Mouse (Mus musculus) spleen, postnatal 4 days (tissue): ENCODE results near the gene Gm5108.

Experiments used
- DNase-seq, 2 experiments: peaks; one replicate each; pipeline ENCODE4 v3.0.0; 2022; ENCODE audit warnings: low spot score in 2 of 2

Gene Gm5108

DNA sequence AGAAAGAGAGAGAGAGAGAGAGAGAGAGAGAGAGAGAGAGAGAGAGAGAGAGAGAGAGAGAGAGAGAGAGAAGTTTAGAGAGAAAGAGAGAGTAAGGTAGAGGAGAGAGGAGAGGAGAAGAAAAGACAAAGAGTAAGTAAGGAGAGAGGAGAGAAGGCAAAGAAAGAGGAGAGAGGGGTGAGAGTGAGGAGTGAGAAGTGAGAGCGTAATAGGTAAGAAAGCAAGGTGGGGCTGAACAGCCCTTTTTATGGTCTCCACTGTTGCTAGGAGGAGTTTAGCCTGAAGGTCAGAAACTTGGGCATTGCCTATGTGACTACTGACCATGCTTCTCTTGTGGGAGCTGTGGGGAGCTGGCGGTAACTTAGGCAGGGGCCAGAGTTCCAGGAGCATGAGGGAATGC is at the start of gene Gm5108:
Gene Gm5108, plus strand, starts transcription at position 301 of the 400 bp plus-strand sequence.
- no peak for DNase-seq

DNA sequence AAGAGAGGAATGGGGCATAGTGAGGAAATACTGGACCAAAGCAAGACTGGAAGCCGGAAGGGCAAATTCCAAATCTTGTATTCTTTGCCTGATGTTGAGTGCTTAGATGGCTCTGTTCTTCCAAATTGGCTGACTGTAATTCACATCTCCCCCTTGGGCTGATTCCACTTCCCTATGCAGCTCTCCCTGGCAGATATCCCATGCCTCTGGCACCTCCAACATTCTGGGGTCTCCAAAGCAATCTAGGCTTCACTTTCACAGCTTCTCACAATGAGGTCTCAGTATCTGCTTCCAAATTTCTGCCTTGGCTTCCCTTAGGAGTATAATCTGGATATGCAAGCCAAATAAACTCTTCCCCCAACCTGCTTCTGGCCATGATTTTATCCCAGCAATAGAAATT is 42.5 kb upstream of the Gm5108 start:
- no peak for DNase-seq

DNA sequence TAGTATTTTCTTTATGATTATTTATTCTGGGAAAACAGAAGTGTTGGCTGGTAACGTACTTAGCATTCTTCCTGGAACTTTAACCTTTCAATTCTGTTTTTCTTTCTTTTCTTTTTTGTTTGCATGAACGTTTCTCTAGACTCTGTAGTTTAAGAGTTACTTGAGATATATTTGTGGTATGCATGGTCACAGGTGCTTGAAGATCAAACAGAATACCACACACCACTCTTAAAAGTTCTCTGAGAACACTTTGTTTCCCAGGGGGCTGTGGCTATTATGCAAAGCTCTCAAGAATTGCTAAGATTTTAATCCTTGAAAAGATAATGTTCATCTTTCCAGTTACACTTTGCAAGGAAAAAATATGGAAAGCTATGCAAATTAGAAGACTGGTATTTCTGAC is 36.9 kb upstream of the Gm5108 start:
- no peak for DNase-seq

DNA sequence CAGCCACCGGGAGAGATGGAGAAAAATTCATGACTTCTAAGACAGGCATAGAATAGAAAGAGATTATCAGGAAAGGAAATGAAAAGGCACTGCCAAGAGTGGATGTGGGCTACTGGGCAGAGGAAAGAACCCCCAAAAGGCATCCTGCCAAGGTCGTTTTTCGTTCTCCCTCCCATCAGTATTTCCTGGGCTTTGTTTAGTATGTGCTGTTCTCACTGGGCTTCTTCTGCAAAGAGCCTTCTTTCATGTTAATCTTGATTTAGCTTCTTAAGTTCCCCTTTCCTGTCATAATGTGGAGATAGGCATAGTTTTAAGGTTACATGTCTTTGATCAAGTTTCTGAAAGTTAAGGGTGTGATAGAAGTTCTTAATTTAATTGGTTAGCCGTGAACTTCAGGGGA is 10.9 kb upstream of the Gm5108 start:
- DNase-seq: no peak

DNA sequence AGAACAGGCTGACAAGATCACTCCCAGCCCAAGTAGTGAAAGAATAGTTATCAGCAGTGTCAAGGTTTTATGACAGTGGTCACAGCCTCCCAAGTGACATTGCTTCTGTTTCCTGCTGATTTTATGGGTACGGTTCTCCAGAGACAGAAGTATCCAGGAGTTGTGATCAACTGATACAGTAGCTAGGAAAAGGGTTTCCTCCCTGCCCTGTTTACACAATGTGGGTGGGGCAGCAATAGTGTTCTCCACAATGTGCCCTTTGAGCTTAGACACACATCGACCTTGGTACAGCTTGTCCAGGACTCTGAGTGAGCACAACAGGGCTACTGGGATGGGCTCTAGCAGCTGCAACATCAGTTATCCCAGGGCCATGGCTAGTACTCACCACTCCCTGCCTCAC is 9.8 kb upstream of the Gm5108 start:
- no peak for DNase-seq

- no peak for DNase-seq
Measured at GRCm38 (mm10) chr5:67943199-67943598, 1.7 kb downstream of the Gm5108 start.

- no peak for DNase-seq
Measured at GRCm38 (mm10) chr5:67944074-67944785, 2.8 kb downstream of the Gm5108 start.

- DNase-seq: no peak
Measured at GRCm38 (mm10) chr5:67946321-67946720, 4.9 kb downstream of the Gm5108 start, which contains the start of gene Gm21905. Gm21905 (minus strand) TSS chr5:67946421.

DNA sequence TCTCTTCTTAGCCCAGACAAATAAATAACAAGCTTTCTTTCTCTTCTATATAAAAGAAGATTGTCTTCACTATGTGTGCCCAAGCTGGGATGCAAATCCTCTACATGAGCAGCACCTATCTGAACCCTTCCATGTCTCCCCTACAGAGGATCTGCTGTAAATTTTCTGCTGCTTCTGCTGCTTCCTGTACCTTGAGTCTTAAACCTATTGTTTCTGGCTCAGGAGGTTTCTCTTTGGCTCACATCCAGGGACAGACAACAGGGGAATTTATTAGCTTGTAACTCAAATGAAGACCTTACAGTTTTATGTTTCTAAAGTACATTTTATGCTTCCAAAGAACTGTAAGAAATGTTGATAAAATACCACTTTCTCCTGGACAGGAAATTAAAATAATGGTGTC is 5.5 kb downstream of the Gm5108 start:
- no peak for DNase-seq

DNA sequence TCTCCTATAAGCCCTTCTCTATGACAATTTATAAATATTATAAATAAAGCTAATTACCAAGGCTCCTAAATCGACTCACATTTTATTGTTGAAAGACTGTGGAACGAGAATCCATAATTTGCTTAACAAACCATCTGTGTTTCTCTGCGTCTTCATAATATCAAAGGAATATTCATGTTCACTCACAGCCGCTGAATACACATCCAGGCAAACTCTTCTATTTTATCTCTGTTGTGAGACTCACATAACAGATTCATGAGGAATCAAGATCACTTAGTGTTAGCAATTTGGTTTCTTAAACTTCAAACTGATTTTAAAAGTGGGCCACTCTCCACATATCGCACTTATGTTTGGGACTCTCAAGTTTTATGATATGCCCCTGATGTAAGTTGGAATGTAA is 6.6 kb downstream of the Gm5108 start:
- DNase-seq: no peak

GRCm38 (mm10) chr5:67954097-67954496 is 12.6 kb downstream of the Gm5108 start:
- DNase-seq: no peak

GRCm38 (mm10) chr5:67955486-67955885 is 14.0 kb downstream of the Gm5108 start:
- no peak for DNase-seq

- no peak for DNase-seq
Measured at GRCm38 (mm10) chr5:67961708-67962629, 20.5 kb downstream of the Gm5108 start.

GRCm38 (mm10) chr5:67969536-67969935 is 28.1 kb downstream of the Gm5108 start:
- no peak for DNase-seq

GRCm38 (mm10) chr5:67981946-67982526 is 40.6 kb downstream of the Gm5108 start:
- no peak for DNase-seq

DNA sequence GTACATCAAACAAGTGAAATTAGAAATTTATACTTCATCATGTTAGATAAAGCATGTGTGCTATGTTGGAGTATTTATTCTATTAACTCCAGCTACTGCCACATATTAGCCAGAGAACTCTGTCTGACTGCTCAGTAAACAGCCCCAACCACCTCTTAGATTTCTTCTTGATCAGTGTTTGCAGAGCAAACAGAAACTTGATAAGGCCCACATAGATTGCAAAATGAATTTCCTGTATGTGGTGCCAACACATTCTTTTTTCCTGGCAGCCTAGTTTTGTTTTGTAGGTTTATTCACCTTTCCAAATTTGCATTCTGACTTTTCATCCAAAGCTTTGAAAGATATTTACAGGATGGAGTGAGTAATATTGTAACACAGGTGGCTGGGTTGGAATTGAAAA is 49.0 kb downstream of the Gm5108 start:
- DNase-seq: no peak

DNA sequence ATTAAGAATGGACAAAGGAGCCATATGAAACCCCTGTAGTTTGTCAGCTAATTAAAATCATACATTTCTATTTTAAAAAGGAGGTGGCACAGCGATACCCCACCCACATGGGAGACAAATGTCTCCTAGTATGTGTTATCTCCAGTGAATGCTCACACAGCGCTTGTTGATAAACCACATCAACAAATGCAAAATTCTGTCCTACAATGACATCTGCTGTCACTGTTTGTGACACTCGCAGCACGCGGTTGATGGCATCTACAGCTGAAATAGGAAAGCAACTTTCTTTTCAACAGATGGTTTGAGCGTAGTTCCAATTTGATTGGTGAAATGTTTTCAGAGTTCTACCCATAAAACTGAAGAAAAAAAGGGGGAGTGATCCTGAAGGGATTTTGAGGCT is 61.1 kb downstream of the Gm5108 start:
- no peak for DNase-seq

DNA sequence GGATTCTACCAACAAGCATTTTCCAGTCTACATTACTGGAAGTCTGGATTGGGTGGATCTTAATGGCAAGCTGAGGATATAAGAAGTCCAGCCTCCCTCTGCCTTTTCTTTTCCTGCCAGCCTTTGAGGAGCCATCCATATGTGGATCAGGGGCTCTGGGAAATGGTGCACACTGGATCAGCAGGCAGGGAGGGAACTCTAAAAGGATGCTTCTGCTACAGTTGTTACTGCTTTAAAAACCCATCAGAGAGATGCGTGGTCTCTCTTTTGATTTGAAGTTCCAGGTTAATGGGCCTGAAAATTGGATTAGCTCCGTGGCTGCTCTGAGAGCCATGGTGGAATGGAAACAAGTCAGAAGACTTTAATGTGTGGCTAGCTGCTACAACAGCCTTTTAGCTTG is 62.4 kb downstream of the Gm5108 start:
- no peak for DNase-seq

- DNase-seq: no peak
Measured at GRCm38 (mm10) chr5:68004419-68004818, 63.0 kb downstream of the Gm5108 start.

DNA sequence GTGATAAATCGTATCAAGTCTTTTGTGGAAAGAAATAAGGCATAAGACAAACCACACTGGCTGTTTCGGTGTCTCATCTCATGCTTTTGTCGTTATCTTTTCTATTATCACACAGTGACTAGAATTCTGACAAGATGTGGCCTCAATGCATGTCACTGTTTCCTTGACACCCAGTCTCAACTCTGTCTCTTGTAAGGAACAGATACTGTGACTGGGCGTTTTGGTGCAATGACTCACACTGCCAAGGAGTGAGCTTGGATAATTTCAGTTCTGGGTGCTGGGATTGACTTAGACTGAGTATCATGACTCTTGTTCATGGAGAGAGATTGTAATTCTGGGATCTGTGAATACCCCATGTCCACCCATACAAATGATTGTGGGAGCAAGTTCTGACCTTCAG is 65.6 kb downstream of the Gm5108 start:
- no peak for DNase-seq

DNA sequence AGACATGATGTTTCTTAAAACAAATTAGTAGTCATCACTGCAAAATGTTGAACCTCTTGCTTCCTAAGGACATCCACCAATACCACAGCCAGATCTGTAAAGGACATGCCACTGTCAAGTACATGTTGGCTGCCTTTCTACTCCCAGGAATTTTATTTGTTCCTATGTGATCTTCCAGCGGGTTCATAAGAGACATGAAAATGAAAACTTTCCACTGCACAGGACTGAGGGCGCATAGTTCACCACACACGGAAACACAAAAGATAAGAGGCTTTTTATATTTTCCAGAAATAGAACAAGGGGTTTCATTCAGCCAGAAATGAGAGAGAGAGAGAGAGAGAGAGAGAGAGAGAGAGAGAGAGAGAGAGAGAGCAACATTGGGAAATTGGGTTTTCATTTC is 70.1 kb downstream of the Gm5108 start:
- DNase-seq: no peak

- DNase-seq: peak; percentile 70 to 89
Measured at GRCm38 (mm10) chr5:68012618-68013017, 71.1 kb downstream of the Gm5108 start.

DNA sequence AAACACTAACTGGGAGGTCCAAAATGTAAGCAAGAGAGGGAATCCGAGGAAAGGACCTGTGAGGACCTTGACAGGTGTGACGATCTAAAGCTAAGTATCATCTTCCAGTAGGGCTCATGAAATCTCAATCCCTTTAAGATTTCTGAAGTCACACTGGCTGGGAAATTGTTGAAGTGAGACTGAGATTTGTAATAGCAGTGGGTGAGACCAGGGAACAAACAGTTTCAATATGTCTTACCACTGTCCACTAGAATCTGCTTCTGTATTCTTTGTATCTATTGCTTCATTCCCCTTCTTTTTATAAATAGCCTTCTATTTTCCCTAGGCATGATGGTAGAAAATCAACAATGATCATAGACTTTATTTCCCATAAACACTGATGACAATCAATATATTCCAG is 79.4 kb downstream of the Gm5108 start:
- DNase-seq: no peak
